Mouse (Mus musculus): ENCODE data around the gene Ankmy1.

Ankmy1 gene

DNA sequence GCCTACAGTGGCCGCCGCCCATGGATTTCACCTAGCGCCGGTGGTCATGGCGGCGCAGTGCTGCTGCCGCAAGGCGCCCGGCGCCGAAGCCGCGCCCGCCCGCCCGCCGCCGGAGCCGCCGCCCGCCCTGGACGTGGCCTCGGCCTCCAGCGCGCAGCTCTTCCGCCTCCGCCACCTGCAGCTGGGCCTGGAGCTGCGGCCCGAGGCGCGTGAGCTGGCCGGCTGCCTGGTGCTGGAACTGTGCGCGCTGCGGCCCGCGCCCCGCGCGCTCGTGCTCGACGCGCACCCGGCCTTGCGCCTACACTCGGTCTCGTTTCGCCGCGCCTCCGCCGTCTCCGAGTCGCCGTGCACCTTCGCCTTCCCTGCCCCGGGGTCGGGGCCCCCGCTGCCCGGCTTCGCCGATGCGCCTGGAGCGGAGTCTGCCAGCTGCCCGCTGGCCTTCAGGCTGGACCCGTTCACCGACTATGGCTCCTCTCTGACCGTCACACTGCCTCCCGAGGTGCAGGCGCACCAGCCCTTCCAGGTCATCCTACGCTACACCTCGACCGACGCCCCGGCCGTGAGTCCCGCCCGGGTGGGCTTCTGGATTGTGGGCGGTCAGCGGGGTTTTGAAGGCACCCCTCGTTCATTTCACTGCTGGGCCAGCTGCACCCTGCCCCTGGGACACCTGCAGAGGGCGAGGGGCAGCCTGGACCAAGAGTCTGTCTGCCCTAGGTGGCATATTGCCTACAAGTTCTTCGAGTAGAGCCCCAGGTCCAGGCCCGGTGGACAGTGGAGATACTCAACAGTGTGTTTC, 8.4 kb upstream of the Ankmy1 start:
- DNase-seq = peak in 1 of 2 experiments; percentile 40

GRCm38 (mm10) chr1:92910239-92910885, 7.7 kb upstream of the Ankmy1 start, which contains the start of gene Rnpepl1:
Gene Rnpepl1, plus strand, starts transcription at chr1:92910783.
- DNase-seq = peak; percentile 68 to 78

- no peak for DNase-seq
Observed at GRCm38 (mm10) chr1:92909068-92909467, 6.4 kb upstream of the Ankmy1 start.

DNA sequence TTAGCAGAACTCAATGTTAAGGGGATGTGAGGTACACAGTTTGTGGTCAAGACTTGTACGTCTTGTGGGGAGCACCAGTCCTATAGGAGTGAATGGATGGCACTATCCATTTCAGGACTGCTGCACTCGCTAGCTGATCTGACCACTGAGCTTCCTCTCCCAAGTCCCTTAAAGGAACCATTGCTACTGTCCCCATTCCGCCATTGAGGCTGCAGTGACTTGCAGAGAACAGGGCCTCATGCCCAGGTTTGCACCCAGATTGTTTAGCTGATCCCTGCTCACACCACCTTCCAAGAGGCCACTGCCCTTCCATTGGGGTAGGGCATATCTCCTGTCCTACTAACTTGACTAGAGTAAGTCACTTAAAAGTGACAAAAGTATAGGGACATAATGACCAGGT, 6.0 kb upstream of the Ankmy1 start:
- no peak for DNase-seq

- DNase-seq = no peak
Observed at GRCm38 (mm10) chr1:92907632-92908360, 5.1 kb upstream of the Ankmy1 start.

DNA sequence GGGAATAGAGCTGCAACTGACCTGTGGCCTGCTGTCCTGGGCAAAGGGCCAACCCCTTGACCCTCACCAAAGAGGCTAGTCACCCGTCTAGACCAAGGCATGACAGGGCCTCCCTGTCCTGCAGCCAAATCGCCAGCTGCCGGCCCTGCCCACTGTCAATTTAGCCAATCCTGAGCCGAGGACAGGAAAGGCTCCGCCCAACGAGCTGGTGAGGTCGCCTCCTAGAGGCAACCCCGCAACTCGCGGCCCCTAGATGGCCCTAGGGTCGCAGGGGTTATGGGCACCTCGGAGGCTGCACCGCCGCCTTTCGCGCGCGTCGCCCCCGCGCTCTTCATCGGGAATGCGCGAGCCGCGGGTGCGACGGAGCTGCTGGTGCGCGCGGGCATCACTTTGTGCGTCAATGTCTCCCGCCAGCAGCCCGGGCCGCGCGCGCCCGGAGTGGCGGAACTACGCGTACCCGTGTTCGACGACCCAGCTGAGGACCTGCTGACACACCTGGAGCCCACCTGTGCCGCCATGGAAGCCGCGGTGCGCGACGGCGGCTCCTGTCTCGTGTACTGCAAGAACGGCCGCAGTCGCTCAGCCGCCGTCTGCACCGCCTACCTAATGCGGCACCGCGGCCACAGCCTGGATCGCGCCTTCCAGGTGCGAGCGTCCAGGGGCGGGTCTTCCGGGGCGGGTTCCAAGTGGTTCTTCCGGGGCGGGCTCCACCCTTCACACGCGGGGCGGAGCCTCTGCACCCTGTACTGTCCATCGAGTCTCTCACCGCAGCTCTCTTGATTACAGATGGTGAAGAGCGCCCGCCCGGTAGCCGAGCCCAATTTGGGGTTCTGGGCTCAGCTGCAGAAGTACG, 4.3 kb upstream of the Ankmy1 start, which contains the start of gene Dusp28:
Gene Dusp28 (plus strand): TSS at position 203 of the 853 bp plus-strand sequence.
- peak; percentile 94 to 96 for DNase-seq

DNA sequence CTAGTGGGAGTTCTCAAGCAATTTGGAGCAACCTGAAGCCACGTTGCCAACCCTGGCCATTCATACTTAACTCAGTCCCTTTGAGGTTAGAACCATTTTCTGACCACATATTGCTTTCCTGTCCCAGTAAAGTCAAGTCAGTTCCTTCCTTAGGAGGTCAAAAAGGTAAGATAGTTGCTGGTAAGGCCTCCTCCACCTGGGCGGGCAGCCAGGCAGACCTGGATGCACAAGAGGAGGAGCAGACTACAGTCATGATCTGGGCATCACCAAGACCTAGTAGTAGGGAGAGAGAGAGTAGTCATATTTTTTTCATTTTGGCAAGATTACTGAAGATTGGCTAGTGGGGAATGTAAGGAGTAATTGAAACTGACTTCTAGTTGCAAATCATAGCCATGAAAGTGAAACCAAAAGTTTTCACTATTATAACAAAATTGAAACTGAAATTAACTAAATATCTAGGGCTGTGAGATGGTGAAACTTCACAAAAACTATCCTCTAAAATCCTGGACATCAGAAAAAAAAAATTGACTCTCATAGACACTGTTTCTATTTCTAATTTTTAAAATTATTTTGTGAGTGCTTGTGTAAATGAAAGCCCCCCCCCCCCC, 3.1 kb upstream of the Ankmy1 start:
- DNase-seq = no peak

DNA sequence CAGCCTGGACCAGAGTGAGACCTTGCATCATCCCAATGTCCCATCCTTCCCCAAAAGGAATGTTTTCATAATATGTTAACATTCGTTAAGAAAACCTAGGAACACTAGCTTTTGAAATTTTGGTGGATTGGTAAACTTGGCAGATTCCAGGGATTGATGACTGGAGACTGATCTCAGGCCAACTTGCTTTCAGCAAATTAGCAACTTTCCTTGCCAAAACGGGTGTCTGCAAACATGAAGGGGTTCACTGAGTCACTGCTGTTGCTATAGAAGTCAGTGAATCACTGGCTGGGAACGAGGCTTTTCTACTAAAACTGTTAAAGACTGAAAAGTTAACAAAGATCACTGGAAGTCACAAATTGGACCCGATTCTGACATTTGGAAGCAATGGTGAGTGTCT, 921 bp upstream of the Ankmy1 start:
- no peak for DNase-seq

DNA sequence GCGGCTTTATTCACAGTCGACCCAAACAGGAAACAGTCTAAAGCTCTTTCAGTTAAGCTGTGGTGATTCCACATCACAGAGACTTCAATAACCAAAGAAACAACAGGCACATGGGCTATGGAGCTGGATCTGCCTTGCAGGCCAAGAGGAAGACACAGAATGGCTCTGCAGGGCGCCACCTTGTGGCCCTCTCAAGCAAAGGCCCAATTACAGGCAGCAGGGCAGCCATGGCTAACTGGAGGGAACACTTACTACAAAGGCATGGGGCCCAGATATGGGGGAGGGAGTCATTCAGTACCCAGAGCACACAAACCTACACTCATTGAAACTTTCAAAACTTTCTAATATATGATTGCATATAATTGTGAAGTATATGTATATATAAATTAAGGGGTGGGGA, 7.6 kb downstream of the Ankmy1 start:
- DNase-seq = peak in 1 of 2 experiments; percentile 73

DNA sequence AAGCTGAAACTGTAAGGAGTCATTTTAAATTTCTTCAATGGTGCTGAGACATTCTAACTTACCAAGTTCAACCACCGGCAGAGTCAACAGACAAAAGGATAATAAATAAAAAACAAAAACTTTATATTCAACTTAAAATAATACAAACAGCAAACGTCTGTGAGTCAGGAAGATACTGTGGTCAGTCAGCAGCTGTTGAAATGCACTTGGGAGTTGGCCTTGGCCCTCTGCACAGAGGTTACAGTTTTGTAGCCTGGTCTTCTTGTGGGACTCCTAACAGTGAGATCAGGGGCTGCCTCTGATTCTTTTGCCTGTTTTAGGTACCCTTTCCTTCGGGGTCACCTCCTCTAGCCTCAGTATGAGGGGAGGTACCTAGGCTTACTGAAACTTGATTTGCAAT, 8.8 kb downstream of the Ankmy1 start:
- no peak for DNase-seq

- no peak for DNase-seq
Observed at GRCm38 (mm10) chr1:92892791-92893190, 9.9 kb downstream of the Ankmy1 start.

- DNase-seq = no peak
Observed at GRCm38 (mm10) chr1:92888901-92889655, 13.6 kb downstream of the Ankmy1 start.

- DNase-seq = no peak
Observed at GRCm38 (mm10) chr1:92881982-92882381, 20.7 kb downstream of the Ankmy1 start.

GRCm38 (mm10) chr1:92880101-92880500, 22.6 kb downstream of the Ankmy1 start:
- no peak for DNase-seq

DNA sequence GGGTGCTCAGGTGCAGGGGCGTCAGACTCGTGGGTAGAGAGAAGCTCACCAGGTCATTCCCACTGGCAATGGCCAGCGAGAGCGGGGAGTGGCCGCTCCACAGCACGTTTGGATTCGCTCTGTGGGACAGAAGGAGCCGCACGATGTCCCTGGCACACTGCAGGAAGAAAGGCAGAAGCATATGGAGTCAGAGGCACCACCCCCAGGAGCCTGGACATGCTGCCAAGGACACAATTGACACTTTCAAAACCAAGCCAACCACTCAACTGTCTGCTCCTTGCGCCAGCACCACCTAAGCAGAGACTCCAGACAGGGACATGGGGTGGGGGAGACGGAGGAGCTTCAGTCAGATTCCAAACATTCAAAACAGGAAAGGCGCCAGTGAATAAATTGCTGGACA, 23.4 kb downstream of the Ankmy1 start:
- DNase-seq = no peak

- DNase-seq = no peak
Observed at GRCm38 (mm10) chr1:92878066-92878741, 24.5 kb downstream of the Ankmy1 start.

GRCm38 (mm10) chr1:92877431-92877978, 25.2 kb downstream of the Ankmy1 start:
- no peak for DNase-seq

GRCm38 (mm10) chr1:92875360-92876111, 27.2 kb downstream of the Ankmy1 start:
- no peak for DNase-seq

GRCm38 (mm10) chr1:92874011-92874410, 28.7 kb downstream of the Ankmy1 start:
- DNase-seq = peak; percentile 11 to 54

- peak in 1 of 2 experiments; percentile 54 for DNase-seq
Observed at GRCm38 (mm10) chr1:92872666-92873065, 30.0 kb downstream of the Ankmy1 start.

All from kidney, adult 8-10 months (tissue).